Mouse (Mus musculus): ENCODE results near the gene Mettl9.

The Mettl9 gene

DNA sequence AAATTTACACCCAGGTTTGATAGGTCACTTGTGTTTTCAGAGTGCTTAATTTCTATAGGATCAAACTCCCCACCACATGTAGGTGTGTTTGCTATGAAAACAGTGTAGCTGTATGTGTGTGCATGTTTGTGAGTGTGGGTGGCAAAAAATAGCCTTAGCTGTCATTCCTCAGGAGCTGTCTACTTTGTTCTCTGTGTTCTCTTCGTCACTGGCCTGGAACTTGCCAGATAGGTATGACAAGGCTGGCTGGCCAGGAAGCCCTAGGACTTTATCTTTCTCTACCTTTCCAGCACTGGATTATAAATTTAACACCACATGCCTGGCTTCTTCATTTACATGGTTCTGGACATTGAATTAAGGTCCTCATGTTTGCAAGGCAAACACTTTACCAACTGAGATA is 10.0 kb downstream of the Mettl9 start:
- in situ Hi-C loops (cut with MboI, MseI), result no loop called here

DNA sequence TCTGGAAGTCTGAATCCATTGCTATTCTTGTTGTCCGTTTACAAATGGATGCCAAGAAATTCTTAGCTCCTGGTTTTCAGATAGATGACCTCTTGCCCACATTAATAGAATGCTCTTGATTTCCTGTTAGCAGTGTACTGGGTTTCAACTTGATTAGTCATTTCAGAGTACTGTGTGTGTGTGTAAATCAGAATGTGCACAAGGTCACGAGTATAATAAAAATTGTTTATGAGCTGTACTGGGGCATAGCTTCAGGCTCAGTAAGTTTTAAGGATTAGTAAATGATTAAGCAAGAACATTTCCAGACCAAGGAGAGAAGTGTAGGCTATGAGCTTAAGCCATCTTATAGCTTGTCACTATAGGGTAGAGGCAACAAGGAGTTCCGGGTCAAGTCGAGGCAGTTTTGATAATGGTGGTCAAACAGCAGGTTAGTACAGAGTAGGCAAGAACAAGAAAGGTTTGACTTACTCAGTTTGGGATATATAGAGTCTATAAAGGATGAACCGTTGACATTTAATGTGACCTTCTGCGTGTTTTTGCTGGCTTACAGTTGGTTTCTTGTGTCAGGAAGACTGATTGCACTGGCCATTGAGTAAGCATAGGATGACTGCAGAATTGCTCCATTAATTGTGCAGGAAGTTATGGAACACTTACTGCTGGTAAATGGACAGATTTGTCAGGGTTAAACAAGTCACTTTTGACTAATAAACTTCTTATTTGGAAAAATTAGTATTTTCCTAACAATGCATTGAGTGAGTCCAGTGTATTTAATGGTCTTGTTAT is 11.6 kb downstream of the Mettl9 start:
- in situ Hi-C loops (cut with MboI, MseI), result no loop called here

DNA sequence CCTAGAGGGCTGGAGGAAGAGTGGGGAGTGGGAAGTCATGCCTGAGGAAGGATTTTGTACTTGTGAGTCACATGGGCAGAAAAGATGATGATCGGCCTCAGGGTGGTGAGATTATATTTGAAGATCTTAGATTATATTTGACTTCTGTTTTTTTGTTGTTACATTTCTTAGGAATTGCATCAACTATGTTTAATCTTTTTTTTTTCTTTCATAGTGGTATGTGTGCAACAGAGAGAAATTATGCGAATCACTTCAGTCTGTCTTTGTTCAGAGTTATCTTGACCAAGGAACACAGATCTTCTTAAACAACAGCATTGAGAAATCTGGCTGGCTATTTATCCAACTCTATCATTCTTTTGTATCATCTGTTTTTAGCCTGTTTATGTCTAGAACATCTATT is 13.4 kb downstream of the Mettl9 start:
- in situ Hi-C loops (cut with MboI, MseI), result no loop called here

DNA sequence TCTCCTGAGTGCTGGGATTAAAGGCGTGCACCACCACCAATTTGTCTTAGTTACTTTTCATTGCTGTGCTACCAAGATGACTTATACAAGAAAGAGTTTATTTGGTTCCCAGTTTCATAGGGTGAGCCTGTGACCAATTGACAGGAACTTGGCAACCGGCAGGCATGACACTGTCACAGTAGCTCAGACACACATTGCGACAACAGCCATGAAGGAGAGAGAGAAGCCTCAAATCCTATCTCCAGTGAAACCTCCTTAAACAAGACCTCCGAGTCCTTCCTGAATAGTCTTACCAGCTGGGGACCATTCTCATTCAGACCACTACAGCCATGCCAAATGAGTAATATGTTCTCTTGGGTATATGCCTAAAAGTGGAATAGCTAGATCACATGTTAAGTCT is 18.8 kb downstream of the Mettl9 start:
- in situ Hi-C loops (cut with MboI, MseI), result no loop called here

DNA sequence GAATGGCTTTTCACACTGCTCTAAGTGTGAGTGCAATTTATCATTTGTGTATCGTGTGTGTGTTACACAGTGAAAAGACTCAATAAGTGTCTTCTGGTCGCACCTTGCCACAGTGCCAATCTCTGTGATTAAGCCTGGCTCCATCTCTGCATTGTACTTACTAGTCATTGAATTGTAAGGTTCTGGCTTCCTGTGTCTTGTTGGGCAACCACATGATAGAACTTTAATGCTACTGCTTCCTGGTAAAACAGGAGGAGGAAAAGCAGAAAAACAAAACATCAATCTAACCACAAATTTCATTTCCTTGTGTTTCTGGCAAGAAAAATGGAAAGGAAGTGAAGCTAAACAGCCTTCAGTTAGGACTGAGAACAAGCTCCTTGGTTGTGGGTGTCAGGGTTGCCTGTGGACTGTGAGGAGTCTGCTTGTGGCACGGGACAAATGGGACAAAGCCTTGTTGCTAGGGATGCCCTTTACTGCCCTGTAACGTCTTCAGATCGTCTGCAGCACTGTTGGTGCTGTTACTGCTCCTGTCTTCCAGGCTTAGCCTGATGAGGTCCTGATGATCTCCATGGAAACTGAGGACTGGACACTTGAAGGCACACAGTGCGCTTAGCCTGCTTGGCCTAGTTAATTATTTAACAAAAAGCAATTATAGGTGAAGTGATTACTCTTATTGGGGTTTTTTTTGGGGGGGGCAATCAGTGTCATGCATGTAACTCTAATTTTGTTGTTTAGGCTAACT is 25.4 kb downstream of the Mettl9 start:
- in situ Hi-C loops (cut with MboI, MseI), result no loop called here

DNA sequence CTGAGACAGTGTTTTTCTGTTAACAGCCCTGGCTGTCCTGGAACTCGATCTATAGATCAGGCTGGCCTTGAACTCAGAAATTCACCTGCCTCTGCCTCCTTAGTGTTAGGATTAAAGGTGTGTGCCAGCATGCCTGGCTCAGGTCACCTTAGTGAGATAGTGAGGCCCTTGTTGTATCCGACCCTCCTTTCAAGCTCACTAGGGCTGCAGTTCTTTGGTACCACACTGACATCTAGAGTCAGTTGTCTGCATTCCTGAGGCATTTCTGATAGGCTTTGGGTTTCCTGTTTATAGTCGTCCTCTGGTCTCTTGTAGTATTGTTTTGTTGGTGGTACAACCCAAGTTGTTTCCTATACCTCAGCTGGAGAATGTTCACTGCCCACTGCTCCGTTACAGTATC is 30.1 kb downstream of the Mettl9 start:
- in situ Hi-C loops (cut with MboI, MseI), result no loop called here

DNA sequence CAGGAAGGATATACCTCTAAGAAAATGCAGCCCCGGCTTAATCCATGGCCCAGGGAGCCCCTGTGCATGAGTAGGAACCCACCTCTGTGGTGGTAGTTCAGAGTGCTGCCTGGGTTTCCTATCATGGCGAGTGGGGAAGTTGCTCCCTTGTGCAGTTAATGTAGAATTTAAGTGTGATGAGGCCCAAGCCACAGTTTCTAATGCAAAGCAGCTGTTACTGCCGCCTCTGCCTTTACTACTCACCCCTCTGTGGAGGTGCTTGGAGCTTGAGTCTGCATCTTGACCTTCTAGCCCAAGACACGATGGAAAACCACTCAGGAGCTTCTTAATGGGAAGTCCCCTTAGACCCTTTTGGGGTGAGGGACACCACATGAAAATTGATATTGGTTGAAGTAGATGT is 37.0 kb downstream of the Mettl9 start:
- in situ Hi-C loops (cut with MboI, MseI), result no loop called here

DNA sequence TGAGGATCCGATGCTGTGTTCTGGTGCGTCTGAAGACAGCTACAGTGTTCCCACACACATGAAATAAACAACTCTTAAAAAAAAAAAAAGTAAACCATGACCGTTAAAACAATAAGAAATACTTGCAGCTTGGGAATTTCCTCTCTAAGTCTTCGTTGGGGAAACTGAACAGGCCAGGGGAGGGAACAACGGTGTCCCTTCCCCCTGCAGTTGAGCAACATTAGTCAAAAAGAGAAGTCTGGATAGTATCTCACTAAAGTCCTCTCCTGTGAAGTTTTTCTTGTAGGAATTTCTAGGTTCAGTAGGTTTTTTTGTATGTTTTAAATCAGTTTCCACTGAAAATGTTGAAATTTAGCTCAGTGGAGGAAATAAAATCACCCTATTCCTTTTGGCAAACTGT is 38.3 kb downstream of the Mettl9 start:
- in situ Hi-C loops (cut with MboI, MseI), result no loop called here

DNA sequence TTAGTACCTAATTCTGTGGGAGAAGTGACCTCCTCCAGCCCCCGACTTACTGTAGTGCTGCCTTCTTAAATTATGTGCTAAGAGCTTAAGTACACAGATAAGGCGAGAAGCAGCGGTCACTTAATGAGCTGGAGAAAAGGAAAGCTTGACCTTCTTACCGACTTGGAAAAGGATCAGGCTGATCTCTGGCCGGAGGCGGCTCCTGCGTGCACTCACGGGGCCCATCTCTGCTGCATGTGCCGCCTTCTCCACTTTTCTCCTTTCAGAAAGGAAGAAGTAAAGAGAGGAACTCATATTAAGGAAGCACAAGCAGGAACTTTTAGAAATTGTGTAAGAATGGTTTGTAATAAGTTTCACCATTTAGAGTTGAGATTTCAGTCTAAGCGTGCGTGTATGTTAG is 40.0 kb downstream of the Mettl9 start, which contains the start of gene Igsf6:
Gene Igsf6 (minus strand): TSS at position 292 of the 400 bp plus-strand sequence.
- in situ Hi-C loops (cut with MboI, MseI), result no loop called here

DNA sequence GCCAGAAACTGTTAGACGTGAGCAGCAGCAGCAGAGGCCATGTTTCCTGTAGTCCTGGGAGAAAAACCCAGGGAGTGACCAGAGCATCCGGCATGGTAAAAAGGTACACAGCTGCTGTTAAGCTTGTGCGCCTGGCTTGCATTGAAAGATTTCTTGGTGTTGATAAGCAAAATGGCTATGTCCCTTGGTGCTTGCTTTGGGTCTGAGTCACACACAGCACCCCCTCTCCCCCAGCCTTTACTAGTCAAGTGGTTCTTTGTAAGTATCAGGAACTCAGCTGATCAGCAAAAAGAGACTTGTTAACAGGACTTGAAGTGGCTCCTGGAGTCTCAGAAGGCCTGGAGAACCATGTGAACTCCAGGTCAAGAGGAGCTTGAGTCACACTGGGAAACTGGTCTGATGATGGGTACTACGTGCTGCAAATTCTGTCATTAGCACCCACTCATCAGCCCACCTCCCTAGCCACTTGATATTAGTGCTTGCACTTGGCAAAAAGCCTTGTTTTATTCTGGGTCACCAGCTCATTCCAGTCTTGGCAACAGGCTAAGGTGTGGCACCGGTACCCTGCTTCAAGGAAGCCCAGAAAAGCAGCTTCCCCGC is 40.7 kb downstream of the Mettl9 start:
- in situ Hi-C loops (cut with MboI, MseI), result no loop called here

DNA sequence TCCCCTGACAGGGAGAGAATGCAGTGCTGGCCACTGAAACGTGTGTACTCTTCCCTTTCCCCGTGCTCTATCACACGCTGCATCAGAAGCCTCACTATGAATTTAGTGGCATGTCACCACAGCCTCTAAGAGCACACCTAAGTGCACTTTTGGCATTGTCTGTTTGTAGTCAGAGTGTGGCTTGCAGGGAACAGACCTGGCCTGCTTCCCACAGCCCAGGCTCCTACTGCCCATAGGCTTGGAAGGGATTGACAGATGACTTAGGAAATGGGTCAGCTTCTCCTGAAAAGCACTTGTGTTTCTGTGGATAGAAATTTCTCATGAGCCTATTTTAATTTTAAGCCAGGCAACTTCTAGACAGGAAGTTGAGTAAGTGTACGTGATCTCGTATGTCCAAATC is 41.2 kb downstream of the Mettl9 start:
- in situ Hi-C loops (cut with MboI, MseI), result no loop called here

DNA sequence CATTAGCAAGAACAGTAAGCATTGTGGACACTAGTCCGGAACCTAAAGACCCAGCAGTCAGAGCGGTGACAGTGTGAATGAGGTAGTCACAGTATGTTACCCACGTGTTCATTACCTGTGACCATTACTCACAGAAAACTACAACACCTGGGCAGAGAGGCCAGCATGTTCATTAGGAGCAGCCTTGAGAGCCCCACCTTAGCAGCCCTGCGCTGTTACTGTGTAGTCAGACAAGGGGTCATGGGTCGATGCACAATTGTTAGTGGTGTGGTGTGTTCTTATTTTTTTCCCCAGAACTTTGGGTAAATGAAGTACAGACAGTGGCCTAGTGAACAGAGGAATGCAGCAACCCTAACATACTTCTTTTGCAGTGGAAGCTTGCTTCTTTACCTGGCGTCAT is 43.1 kb downstream of the Mettl9 start:
- in situ Hi-C loops (cut with MboI, MseI), result no loop called here

DNA sequence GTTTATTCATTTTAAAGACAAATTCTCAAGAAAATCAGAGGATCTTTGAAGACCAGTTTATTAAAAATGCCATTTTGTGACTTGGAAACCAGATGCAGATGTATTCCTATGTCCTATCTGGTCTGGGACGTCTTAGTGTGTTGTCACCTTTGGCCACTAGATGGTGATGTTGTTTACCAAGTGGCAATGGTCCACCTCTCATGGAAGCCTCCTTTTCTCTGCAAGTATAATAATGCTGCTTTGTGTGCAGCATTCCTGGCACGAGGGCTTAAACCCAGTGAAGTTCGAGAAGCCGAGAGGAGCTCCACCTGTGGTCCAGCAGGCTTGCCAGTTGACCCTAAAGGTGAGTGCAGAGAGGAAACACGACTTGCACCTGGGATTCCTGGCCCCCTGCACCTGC is 43.6 kb downstream of the Mettl9 start:
- in situ Hi-C loops (cut with MboI, MseI), result no loop called here

DNA sequence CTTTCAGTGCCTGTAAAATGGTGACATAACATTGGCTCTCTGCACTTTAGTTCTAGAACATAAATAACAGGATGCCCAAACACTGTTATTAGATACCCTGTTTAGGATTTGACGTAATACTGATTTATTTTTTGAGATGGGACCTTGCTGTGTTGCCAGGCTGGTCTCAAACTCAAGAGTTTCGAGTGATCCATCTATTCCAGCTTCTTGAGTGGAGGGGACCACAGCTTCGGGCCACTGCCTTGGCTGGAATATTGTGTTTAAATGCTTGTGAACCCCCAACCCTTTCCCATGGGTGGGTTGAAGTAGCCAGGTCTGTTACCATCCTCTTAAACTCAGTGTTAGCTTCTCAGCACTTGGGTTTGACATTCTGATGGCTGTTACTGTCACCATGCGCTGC is 47.1 kb downstream of the Mettl9 start, which contains the start of gene Otoa:
Gene Otoa (plus strand): TSS at position 301 of the 400 bp plus-strand sequence.
- in situ Hi-C loops (cut with MboI, MseI), result no loop called here

DNA sequence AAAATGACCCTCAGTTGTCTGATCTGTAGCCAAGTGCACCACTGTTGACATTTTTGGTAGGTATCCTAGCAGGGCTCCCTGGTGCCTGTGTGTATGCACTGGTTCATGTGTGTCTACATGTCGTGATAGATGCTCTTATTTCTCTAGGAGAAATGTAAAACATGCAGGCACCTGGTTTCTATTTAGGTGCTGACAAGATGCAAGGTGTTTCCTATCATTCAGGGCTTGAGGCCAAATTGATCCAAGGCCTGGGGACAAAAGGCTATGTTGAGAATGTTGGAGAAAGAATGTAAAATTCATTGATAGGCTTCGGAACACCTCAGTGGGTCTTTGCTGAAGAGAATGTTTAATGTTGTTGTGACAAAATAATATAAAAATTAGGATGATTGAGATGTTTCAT is 47.6 kb downstream of the Mettl9 start:
- in situ Hi-C loops (cut with MboI, MseI), result no loop called here

DNA sequence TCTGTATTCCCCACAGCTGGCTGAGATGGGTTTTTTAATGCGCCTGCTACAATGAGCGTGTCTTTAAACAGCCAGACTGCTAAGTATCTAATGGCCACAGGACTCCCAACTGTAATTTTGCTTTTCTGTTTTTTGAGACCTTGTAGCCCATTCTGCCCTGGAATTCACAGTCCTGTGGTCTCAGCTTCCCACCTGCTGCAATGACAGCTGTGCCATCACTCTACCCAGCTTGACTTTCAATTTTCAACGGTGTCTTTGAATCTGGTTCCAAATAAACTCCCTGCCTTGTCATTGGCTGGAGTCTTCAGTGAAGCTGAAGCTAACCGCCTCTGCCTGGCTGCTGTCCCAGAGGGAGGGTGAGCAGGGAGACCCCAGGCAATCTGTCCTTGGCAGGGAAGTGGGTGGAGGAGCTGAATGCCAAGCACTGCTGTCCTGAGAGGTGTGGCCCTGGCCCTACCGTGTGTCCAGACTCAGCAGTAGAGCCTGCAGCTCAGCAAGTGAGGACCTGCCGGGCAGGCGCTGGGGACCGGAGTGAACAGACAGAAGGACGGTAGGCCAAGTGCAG is 48.8 kb downstream of the Mettl9 start:
- in situ Hi-C loops (cut with MboI, MseI), result no loop called here

DNA sequence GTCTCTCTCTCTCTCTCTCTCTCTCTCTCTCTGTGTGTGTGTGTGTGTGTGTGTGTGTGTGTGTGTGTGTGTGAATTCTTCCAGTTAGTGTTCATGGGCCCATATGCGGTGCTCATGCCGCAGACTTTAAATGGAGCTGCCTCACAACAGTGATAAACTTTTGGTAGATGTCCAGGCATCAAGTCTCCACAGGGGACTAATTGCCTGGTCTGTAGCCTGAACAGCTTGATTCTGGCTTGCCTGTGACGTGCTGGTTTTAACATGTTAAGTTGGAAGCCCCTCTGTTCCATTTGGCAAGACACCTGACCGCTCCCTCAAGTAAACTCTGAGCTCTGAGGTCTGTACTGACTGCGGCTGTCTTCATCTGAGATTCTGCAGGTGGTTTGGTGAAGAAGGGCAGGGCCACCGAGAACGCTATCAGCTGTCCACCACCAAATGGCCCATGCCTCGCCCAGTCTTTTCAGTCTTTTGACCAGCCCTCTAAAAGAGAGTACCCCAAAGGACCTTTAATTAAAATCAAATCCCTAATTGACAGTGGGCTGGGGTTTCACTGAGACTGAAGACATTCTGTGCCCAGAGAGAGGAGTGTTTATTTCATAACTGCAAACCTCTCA is 50.7 kb downstream of the Mettl9 start:
- in situ Hi-C loops (cut with MboI, MseI), result no loop called here

DNA sequence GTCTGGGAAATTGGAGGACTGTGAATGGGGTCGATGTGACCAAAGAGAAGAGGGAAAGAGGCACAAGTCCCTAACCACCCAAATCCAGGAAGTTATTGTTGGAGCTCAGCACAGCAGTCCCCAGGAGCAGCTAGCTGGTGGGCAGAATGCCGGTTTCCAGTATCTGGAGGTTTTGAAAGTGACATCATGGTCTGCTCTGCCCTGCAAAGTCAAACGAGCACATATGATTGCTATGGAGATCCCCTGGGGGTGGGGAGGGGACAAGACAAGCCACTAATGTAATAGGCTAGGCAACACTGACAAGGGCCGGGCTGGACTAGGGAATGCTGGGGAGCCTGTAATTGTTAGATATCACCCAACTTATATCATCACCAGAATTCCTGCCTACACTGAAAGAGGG is 51.3 kb downstream of the Mettl9 start:
- in situ Hi-C loops (cut with MboI, MseI), result no loop called here

DNA sequence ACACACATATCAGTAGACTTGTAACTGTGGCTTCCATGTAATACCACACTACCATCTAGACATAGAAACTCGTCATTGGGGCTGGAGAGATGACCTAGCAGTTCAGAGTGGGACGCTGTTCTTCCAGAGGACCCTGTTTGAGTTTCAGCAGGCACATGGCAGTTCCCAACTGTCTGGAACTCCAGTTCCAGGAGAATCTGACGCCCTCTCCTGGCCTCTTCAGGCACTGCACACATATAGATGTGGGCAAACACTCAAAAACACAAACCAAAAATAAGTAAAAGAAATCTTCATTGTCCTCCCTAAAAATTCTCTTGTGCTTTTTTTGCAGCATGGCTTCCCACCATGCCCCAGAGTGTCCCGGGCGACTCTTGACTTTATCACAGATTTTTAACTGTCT is 54.5 kb downstream of the Mettl9 start:
- in situ Hi-C loops (cut with MboI, MseI), result no loop called here

DNA sequence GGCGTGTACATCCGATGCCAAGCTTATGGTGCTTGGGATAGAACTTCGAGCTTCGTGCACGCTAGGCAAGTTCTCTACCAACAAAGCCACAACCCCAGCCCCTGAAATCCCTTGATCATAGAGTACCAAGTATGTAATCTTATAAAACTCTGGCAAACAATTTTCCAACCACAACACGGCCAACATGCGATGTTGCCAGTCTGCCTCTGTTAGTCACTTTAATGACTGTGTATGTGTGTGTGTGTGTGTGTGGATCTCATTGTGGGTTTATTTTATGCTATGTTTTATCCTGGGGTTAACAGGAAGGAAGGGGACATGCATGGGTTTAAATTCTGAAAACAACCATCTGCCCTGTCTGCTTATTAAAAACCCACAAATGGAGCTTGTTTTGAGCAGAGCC is 56.5 kb downstream of the Mettl9 start:
- in situ Hi-C loops (cut with MboI, MseI), result no loop called here

DNA sequence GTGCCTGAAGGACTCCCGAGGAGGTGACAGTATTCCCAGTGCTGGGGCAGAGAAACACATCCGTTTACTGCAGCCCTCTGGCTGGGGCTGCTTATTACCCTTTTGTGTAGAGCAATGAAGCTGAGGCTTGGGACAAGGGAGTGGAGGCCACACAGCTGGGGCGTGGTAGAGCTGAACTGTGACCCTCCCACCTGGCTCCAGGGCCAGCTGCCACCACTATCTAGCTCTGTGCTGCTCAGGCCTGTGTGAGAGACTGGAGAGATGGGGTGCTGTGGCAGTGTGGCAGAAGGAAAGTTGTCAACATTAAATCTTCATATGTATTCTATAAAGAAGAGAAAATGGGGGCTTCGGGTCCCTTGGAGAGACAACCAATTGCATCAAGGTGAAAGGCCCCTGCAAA is 58.8 kb downstream of the Mettl9 start:
- in situ Hi-C loops (cut with MboI, MseI), result no loop called here
